Mouse (Mus musculus) lung, embryonic 15.5 days (tissue): ENCODE measurements around the gene Uvrag. TPM values are rescaled to one million over a fixed set of nuclear protein-coding genes. Genes with fewer than 3 reads are reported as not detected.

ENCODE experiments used
- ATAC-seq: fragments of 200-750 bp; cut with Nextera tagmentation; 2 replicates; pipeline ENCODE4 v1.8.0; 2017; ENCODE audit warnings: moderate number of reproducible peaks, borderline replicate concordance; ENCODE audit not compliant: low FRiP score, low TSS enrichment; ENCODE audit errors: extremely low read depth
- H3K27ac ChIP-seq: fragments of 300-500 bp; sonication (generic); 2 replicates; pipeline ENCODE4 v1.5.1; 2015; ENCODE audit warnings: moderate library complexity, mild to moderate bottlenecking, inconsistent platforms
- H3K27me3 ChIP-seq: fragments of 300-500 bp; sonication (generic); 2 replicates; pipeline ENCODE4 v1.6.1; 2015; ENCODE audit warnings: inconsistent platforms
- H3K36me3 ChIP-seq: fragments of 300-500 bp; sonication (generic); 2 replicates; pipeline ENCODE4 v1.6.1; 2015; ENCODE audit warnings: inconsistent platforms
- H3K4me1 ChIP-seq: fragments of 300-500 bp; sonication (generic); 2 replicates; pipeline ENCODE4 v1.6.1; 2015; ENCODE audit warnings: inconsistent platforms
- H3K4me2 ChIP-seq: fragments of 300-500 bp; sonication (generic); 2 replicates; pipeline ENCODE4 v1.6.1; 2015; ENCODE audit warnings: inconsistent platforms, mild to moderate bottlenecking, moderate library complexity
- H3K4me3 ChIP-seq: fragments of 300-500 bp; sonication (generic); 2 replicates; pipeline ENCODE4 v1.5.1; 2015; ENCODE audit warnings: mild to moderate bottlenecking, inconsistent platforms
- H3K9ac ChIP-seq: fragments of 300-500 bp; sonication (generic); 2 replicates; pipeline ENCODE4 v1.6.1; 2015; ENCODE audit warnings: inconsistent platforms
- H3K9me3 ChIP-seq: fragments of 300-500 bp; sonication (generic); 2 replicates; pipeline ENCODE4 v1.6.1; 2016; ENCODE audit warnings: inconsistent platforms
- WGBS: fragments of 180-500 bp; shearing (Covaris S2); methylation state at CpG from one replicate; pipeline ENCODE4 v1.1.7; 2015; 5-methylcytosine and 5-hydroxymethylcytosine counted together
- polyA plus RNA-seq: library from polyadenylated mRNA; unstranded; fragments of >200 nt; fragmentation: Nextera tagmentation; extraction: Ambion mirVana; gene quantifications from 2 replicates; pipeline ENCODE4 v1.2.1, GENCODE M21; 2015

Gene Uvrag
- polyA plus RNA-seq, 1 experiment from 2014 or later = 23.7 TPM

DNA sequence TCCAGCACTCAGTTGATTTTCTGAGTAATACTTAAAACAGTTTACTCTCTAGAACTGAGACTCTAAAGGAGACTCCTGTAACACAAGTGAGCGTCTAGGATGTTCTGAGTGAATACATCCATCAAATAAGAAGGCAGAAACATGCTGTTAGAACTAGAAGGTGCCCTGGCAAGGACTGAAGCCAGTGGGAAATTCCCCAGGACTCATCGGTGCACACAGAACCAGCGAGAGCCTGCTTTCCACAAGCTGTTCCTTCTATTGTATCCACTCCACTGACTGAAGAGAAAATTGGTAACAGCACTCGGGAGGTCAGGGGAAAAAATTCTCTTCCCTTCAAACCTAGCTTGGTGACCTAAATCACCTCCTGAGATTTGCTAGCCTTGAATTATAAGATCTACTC, 233.5 kb downstream of the Uvrag start:
- Histone ChIP-seq H3K4me1 (peaks cover 50% of the 10 kb centered on the region), H3K9ac (no peak overlapping the region), H3K9me3 (no peaks in the 10 kb centered on the region), H3K36me3 (no peaks in the 10 kb centered on the region), H3K4me2 (no peak overlapping the region), H3K27ac (no peak overlapping the region), H3K27me3 (no peaks in the 10 kb centered on the region), H3K4me3 (no peak overlapping the region)
- 80% methylated on average over 4 of the region's 4 CpGs for WGBS
- ATAC-seq = no peak

DNA sequence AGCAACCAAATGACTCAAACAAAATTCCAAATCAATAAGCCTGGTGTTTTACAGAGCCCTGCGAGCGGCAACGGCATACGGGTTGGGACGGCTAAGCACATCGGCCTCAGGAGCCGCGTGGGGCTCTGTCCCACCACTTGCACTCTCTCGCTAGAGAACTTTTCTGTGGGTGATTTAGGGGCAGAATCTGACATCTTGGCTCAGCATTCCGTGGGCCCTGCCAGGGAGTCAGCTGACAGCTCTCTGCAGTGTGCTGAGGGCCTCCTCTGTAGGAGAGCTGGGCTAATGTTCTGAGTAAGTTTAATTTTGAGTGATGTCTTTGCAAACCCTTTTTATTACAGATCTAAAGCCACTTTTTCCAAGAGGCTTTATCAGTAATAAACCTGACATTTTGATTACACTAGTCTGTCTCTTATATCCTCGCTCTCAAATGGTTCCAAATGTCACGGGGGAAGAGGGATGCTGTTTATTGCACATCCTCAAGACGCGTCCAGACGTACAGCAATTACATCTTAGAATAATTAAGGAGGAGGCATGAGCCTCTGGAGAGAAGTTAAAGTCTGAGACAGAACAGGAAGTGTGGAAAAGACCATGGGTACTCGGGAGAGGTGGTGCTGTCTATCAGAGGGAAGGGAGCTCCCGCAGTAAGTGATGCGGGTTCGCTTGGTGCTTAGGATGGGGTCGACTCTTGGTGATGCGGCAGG, 236.1 kb downstream of the Uvrag start:
- no peak overlapping the region for H3K9ac ChIP-seq
- 41% methylated on average over 21 of the region's 21 CpGs for WGBS

DNA sequence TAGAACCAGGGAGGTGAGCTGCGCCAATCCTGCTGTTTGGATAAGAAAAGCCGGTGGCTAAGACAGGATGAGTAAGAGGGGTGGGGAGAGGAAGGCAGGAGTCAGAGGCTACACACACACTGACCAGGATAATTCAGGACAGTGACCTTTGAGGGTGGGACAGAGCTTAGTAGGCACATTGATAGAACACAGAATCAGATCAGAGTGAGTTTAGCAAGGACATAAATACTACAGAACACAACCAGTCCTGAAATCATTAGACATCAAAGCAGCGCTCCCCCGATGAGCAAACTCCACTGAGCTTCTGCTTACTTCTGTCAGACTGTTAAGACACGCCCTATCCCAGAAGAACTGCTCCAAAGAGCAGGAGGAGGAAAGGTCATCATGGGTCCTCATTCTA, 237.1 kb downstream of the Uvrag start:
- ATAC-seq = no peak
- H3K27ac ChIP-seq = no peak overlapping the region

More for the DNA sequence above, 236.1 kb downstream of the Uvrag start:
- peak; percentile 61; the same call in 1 of the 2 replicates for ATAC-seq
- no peaks in the 10 kb centered on the region for H3K27me3 ChIP-seq
- H3K36me3 ChIP-seq = no peaks in the 10 kb centered on the region
- no peak overlapping the region for H3K4me2 ChIP-seq
- H3K9me3 ChIP-seq = no peaks in the 10 kb centered on the region
- H3K4me3 ChIP-seq = no peak overlapping the region
- 0 out of 2 replicates have a peak overlapping the region, but pooled peaks have one; percentile 34 for H3K27ac ChIP-seq
- peaks cover 37% of the 10 kb centered on the region for H3K4me1 ChIP-seq

DNA sequence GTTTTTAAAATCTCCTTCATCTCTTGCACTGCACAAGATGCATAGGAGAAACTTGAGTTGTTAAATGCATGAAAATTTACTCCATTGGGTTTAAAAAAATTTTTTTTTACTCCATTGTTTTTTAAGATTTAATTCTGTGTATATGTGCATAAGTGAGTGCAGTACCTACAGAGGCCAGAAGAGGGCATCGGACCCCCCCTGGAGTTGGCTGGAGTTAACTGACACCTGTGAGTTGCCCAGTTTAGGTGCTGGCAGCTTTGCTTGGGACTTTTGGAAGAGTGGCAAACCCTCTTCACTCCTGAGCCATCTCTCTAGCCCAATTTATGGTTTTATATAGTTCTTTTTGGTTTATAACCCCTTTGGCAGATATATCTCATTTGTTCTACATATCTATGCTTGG, 239.8 kb downstream of the Uvrag start:
- Histone ChIP-seq H3K4me1 (peaks cover 60% of the 10 kb centered on the region), H3K27me3 (no peaks in the 10 kb centered on the region)
- 91% methylated on average over 1 of the region's 1 CpGs for WGBS

More for the DNA sequence above, 237.1 kb downstream of the Uvrag start:
- Histone ChIP-seq H3K4me1 (peaks cover 42% of the 10 kb centered on the region), H3K36me3 (no peaks in the 10 kb centered on the region), H3K9me3 (no peaks in the 10 kb centered on the region), H3K4me2 (no peak overlapping the region), H3K9ac (no peak overlapping the region), H3K27me3 (no peaks in the 10 kb centered on the region), H3K4me3 (no peak overlapping the region)
- 53% methylated on average over 5 of the region's 5 CpGs for WGBS

DNA sequence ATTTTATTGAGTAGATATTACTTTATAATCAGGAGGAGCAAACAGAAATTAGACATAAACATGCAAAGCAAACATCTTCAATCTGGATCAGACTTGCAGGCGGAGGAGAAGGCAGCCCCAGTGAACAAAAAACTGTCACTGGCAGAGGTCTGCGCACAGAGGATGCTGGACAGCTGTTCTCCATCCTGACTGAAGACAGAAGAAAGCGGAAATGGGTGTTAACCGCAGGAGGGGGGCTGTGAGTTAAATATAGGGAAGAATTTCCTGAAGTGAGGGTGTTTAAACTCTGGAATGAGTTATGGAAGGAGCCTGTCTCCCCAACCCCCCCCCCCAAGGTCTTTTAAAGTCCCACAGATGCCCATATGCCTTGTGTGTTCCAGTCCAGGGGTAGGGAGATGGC, 241.1 kb downstream of the Uvrag start:
- H3K27ac ChIP-seq = peak overlapping the region; percentile 69
- H3K4me3 ChIP-seq = no peak overlapping the region
- H3K36me3 ChIP-seq = no peaks in the 10 kb centered on the region
- peak; percentile 83; the same call in 1 of the 2 replicates for ATAC-seq
- H3K9ac ChIP-seq = no peak overlapping the region
- H3K27me3 ChIP-seq = no peaks in the 10 kb centered on the region
- 36% methylated on average over 4 of the region's 4 CpGs for WGBS
- H3K4me2 ChIP-seq = no peak overlapping the region
- no peaks in the 10 kb centered on the region for H3K9me3 ChIP-seq
- peaks cover 62% of the 10 kb centered on the region for H3K4me1 ChIP-seq

More for the DNA sequence above, 239.8 kb downstream of the Uvrag start:
- no peak overlapping the region for H3K4me3 ChIP-seq
- H3K9ac ChIP-seq = no peak overlapping the region
- ATAC-seq = no peak
- no peak overlapping the region for H3K4me2 ChIP-seq
- H3K9me3 ChIP-seq = no peaks in the 10 kb centered on the region
- H3K36me3 ChIP-seq = no peaks in the 10 kb centered on the region
- no peak overlapping the region for H3K27ac ChIP-seq

DNA sequence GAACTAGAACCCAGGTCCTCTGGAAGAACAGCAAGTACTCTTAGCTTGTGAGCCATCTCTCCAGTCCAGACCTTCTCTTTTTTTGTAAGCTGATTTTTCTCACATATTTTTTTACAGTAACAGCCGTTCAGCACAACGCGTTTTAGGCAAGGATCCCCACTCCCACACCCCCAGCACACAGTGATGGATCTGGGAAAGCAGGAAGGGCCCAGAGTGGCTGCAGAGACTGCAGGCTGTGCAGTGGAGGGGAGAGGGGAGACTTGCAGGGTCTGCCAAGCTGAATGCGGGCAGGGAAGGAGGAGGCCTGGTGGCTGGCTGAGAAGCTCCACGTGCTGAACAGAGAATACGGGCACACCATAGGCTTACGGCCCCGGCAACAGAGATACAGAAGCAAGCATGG, 243.6 kb downstream of the Uvrag start:
- H3K4me1 ChIP-seq = peaks cover 55% of the 10 kb centered on the region
- no peaks in the 10 kb centered on the region for H3K9me3 ChIP-seq
- H3K4me2 ChIP-seq = no peak overlapping the region
- H3K27ac ChIP-seq = no peak overlapping the region
- H3K9ac ChIP-seq = no peak overlapping the region
- 86% methylated on average over 8 of the region's 8 CpGs for WGBS
- no peak overlapping the region for H3K4me3 ChIP-seq
- ATAC-seq = no peak
- H3K36me3 ChIP-seq = no peaks in the 10 kb centered on the region
- H3K27me3 ChIP-seq = no peaks in the 10 kb centered on the region

DNA sequence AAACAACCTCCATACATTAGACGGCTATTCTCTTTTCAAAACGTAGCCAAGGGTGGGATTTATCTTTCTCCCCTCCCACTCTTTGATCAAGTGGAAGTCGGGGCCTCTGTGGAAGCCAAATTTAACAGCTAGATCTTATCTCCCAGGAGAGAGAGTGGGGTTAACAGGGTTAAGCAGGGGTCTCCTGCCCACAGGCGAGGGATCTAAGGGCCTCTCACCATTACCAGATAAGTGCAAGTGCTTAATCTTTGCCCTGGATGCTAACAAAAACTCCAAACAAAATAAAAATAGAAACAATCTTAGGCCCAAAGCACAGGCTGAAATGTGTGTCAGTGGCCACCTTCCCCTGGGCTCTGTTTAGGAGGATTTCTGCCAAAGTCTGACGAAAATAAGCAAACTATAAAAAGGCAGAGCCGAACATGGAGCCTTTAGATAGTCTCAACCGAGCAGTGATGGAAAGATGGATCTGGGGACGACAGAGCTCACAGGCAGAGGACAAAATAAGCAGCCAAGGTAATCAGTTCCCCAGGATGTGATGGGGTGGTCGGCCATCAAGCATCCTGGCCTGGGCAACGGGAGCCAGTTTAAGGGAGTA, 245.3 kb downstream of the Uvrag start:
- Histone ChIP-seq H3K4me2 (no peak overlapping the region), H3K27ac (peak overlapping the region; percentile 60), H3K36me3 (no peaks in the 10 kb centered on the region), H3K4me3 (no peak overlapping the region), H3K4me1 (peaks cover 52% of the 10 kb centered on the region), H3K9ac (no peak overlapping the region), H3K9me3 (no peaks in the 10 kb centered on the region), H3K27me3 (no peaks in the 10 kb centered on the region)
- WGBS = 19% methylated on average over 10 of the region's 10 CpGs
- no peak for ATAC-seq

DNA sequence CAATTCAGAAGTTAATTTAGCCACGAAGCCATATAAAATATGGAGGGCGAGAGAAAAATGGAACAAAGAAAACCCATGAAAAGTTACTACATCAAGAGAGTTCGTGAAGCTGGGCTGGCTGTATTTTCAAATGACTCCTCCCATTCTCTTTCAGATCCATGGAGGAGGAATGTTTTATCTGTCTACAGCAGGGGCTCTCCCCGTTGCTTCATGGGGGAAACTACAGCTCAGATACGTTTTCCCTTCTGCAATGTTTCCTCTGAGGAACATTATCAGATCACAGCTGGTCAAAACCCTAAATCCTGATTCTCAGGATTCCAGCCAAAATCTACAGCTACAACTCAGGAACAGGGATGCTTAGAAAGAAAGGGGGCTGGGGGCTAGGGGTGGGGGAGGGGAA, 246.2 kb downstream of the Uvrag start:
- H3K27ac ChIP-seq = peak overlapping the region; percentile 60; the same call in 1 of the 2 replicates

DNA sequence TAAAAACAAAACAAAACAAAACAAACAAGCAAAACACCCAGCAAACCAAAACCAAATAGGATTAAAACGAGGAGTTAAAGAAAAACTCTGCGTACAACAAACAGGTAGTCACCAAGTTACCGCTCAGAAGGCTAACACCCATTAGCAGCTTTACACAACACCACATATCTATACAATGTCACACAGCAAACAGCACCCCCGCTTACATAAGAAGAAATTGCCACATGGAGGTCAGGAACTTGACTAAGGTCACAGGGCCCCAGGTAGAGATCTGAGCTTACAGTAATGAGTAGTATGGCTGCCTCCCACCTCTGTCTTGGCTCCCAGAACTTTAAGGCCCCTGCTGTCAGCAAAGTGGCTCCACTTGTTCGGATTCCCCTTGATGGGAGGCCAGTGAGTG, 246.6 kb downstream of the Uvrag start:
- H3K4me2 ChIP-seq = no peak overlapping the region
- H3K4me1 ChIP-seq = peaks cover 41% of the 10 kb centered on the region
- H3K9ac ChIP-seq = no peak overlapping the region
- no peaks in the 10 kb centered on the region for H3K27me3 ChIP-seq
- no peak for ATAC-seq
- H3K36me3 ChIP-seq = no peaks in the 10 kb centered on the region
- H3K27ac ChIP-seq = 0 out of 2 replicates have a peak overlapping the region, but pooled peaks have one; percentile 60
- H3K4me3 ChIP-seq = no peak overlapping the region
- WGBS = 82% methylated on average over 5 of the region's 5 CpGs
- no peaks in the 10 kb centered on the region for H3K9me3 ChIP-seq

More for the DNA sequence above, 246.2 kb downstream of the Uvrag start:
- 35% methylated on average over 5 of the region's 5 CpGs for WGBS
- peaks cover 44% of the 10 kb centered on the region for H3K4me1 ChIP-seq
- no peak overlapping the region for H3K4me3 ChIP-seq
- H3K9me3 ChIP-seq = no peaks in the 10 kb centered on the region
- no peak for ATAC-seq
- no peak overlapping the region for H3K9ac ChIP-seq
- no peaks in the 10 kb centered on the region for H3K27me3 ChIP-seq
- no peaks in the 10 kb centered on the region for H3K36me3 ChIP-seq
- no peak overlapping the region for H3K4me2 ChIP-seq

DNA sequence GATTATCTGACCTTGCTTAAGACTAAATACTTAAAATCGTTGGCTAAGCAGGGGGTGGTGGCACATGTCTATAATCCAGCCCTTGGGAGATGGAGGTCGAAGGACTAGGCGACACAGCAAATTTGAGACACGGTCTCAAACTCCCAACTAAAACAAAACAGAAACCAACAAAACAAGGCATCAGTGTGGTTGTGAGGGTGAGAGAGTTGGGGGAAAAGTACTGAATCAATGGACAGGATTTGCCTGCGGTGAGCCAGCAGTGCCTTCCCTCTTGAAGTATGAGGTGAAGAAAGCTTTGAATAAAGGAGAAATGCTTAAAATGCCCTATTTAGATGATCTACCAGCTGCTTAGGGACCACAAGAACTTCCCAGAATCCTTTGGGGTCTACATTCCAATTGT, 247.8 kb downstream of the Uvrag start:
- Histone ChIP-seq H3K36me3 (peaks cover 2% of the 10 kb centered on the region; the same call in 1 of the 2 replicates), H3K9ac (no peak overlapping the region), H3K9me3 (no peaks in the 10 kb centered on the region), H3K4me1 (peaks cover 31% of the 10 kb centered on the region), H3K4me3 (no peak overlapping the region), H3K4me2 (no peak overlapping the region), H3K27me3 (no peaks in the 10 kb centered on the region), H3K27ac (no peak overlapping the region)
- WGBS = 88% methylated on average over 5 of the region's 5 CpGs
- ATAC-seq = no peak

DNA sequence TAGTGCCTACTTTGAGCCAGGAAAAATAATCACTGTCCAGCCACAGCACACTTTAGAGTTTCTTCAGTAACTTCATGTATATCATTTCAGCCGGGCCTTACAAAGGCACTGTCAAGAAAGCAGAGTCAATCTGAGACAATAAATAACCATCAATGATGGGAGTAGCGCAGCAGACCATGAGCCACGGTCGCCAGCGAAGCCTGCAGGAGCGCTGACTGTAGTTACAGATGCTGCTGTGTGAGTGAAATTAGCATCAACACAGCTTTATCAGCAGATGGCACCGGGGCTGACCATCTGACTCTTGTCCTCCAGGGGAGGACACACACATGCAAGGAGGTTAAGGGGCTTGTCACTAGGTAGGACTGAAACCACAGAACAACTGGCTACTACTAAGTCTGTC, 251.7 kb downstream of the Uvrag start:
- Histone ChIP-seq H3K9ac (no peak overlapping the region), H3K36me3 (peaks cover 4% of the 10 kb centered on the region; the same call in 1 of the 2 replicates), H3K4me2 (no peak overlapping the region), H3K4me1 (no peaks in the 10 kb centered on the region), H3K27me3 (no peaks in the 10 kb centered on the region), H3K9me3 (no peaks in the 10 kb centered on the region), H3K27ac (no peak overlapping the region), H3K4me3 (no peak overlapping the region)
- no peak for ATAC-seq
- 69% methylated on average over 7 of the region's 7 CpGs for WGBS

DNA sequence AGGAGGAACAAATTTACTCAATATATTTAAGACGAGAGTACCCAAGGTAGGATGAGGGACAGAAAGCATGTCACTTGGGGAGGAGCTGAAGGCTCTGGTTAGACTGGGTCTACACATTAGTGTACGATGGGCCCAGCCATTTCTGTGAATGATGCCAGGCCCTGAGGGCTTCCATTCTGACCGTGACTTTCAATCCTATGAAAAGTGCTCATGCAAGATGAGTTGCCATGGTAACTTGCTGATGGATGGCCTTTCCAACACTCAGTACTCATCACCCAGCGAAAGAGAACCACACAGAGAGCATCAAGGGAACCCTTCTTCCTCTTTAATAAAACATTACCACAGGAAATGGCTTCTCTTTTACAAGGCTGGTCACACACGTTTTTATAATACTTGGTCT, 252.1 kb downstream of the Uvrag start:
- no peaks in the 10 kb centered on the region for H3K27me3 ChIP-seq
- no peak overlapping the region for H3K27ac ChIP-seq
- no peak for ATAC-seq
- no peak overlapping the region for H3K4me2 ChIP-seq
- H3K4me1 ChIP-seq = no peaks in the 10 kb centered on the region
- no peaks in the 10 kb centered on the region for H3K9me3 ChIP-seq
- H3K9ac ChIP-seq = no peak overlapping the region
- H3K4me3 ChIP-seq = no peak overlapping the region
- peaks cover 4% of the 10 kb centered on the region; the same call in 1 of the 2 replicates for H3K36me3 ChIP-seq
- 68% methylated on average over 5 of the region's 5 CpGs for WGBS
